8 mouse cellular contexts compared by ENCODE assay signal in the genomic region with DNA sequence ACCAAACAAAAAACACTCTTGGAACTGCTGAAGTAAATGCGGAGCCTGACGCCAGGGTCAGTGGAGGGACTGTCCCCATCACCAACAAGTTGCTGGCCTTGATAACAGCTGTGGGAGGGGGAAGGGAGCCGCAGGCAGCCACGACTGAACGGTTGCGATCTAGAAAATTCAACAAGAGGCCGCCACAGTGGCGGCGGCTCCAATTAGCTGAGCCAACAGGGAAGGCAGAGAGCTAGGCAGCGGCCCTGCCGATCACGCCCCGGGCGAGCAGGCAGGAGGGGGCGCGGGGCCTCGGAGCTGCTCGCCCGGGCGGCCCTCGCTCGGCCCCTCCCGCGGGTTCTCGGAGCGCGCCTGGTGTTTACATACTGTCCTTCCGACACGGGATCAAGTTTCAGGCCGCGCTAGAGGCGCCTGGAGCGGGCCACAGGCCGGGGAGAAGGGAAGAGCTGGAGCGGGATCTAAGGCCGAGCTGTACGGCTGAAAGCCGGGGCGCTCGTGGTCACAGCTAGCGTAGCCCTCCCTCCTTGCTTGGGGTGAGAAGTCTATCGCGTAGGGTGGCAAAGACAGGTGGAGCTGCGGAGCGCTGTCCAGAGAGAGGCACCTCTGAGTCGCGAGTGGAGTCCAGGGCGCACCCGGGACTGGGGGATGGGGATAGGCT. TPM values are rescaled to one million over a fixed set of nuclear protein-coding genes. Genes with fewer than 3 reads are reported as not detected.
DNase-seq lines count a peak whose midpoint lies in the region; ATAC-seq and TF ChIP-seq lines count a peak whose summit lies in the region.

No protein-coding gene starts in this region.

- H3K9me3 ChIP-seq in embryonic facial prominence, embryonic 10.5 days: no peaks in the 10 kb centered on the region
- H3K9me3 ChIP-seq in heart, embryonic 14.5 days (ENCODE audit: control insufficient read depth, low read length): no peaks in the 10 kb centered on the region
- H3K9me3 ChIP-seq in limb, embryonic 11.5 days (ENCODE audit: control insufficient read depth, low read length): no peaks in the 10 kb centered on the region
- H3K9me3 ChIP-seq in midbrain, embryonic 16.5 days (replicated peaks; ENCODE audit: control insufficient read depth, low read length, poor library complexity, severe bottlenecking): no peaks in the 10 kb centered on the region

- H3K27ac ChIP-seq in left cerebral cortex, adult 2 months: no peak overlapping the region
- peak overlapping the region; percentile 87 for H3K27ac ChIP-seq in embryonic facial prominence, embryonic 10.5 days (replicated peaks)
- peak overlapping the region; percentile 76 to 78 for H3K27ac ChIP-seq in heart, embryonic 14.5 days (replicated peaks in 1 of 2; ENCODE audit: control insufficient read depth in 1 of 2, insufficient read depth in 1 of 2, low read depth in 2 of 2, low read length in 2 of 2)
- H3K27ac ChIP-seq in limb, embryonic 11.5 days (replicated peaks; ENCODE audit: low read depth, low read length): peak overlapping the region; percentile 76
- H3K27ac ChIP-seq in midbrain, embryonic 16.5 days (ENCODE audit: low read length): no peak overlapping the region

- 2% methylated on average over 49 of the region's 49 CpGs for WGBS in embryonic facial prominence, embryonic 10.5 days
- WGBS in heart, embryonic 14.5 days: 2% methylated on average over 48 of the region's 49 CpGs
- WGBS in limb, embryonic 11.5 days: under 1% methylated on average over 38 of the region's 49 CpGs
- 2% methylated on average over 48 of the region's 49 CpGs for WGBS in midbrain, embryonic 16.5 days

- no peak for TF ChIP-seq CTCF in left cerebral cortex, adult 2 months (IDR thresholded peaks at IDR 0.05)

- H3K4me3 ChIP-seq in left cerebral cortex, adult 2 months: peak overlapping the region; percentile 26; the same call in 1 of the 2 replicates
- H3K4me3 ChIP-seq in embryonic facial prominence, embryonic 10.5 days: peak overlapping the region; percentile 55
- H3K4me3 ChIP-seq in heart, embryonic 14.5 days (ENCODE audit: control insufficient read depth in 1 of 2, insufficient read depth in 1 of 2, low read depth in 1 of 2, low read length in 2 of 2): peak overlapping the region; percentile 30 to 31
- H3K4me3 ChIP-seq in limb, embryonic 11.5 days (ENCODE audit: low read depth, low read length): peak overlapping the region; percentile 20
- peak overlapping the region; percentile 27 for H3K4me3 ChIP-seq in midbrain, embryonic 16.5 days (ENCODE audit: low read depth, low read length)

- peak overlapping the region; percentile 69 for H3K9ac ChIP-seq in heart, embryonic 14.5 days (ENCODE audit: low read length)
- H3K9ac ChIP-seq in limb, embryonic 11.5 days (ENCODE audit: low read length): peak overlapping the region; percentile 12; the same call in 1 of the 2 replicates
- peak overlapping the region; percentile 50 for H3K9ac ChIP-seq in midbrain, embryonic 16.5 days (ENCODE audit: low read depth, low read length)

- H3K4me1 ChIP-seq in embryonic facial prominence, embryonic 10.5 days: peaks cover 80% of the 10 kb centered on the region
- H3K4me1 ChIP-seq in heart, embryonic 14.5 days (ENCODE audit: control insufficient read depth in 2 of 2, insufficient read depth in 2 of 2, low read length in 2 of 2): peaks cover 18 to 25% of the 10 kb centered on the region in 2 experiments
- H3K4me1 ChIP-seq in limb, embryonic 11.5 days (ENCODE audit: control insufficient read depth, insufficient read depth, low read length): peaks cover 44% of the 10 kb centered on the region
- peaks cover 8% of the 10 kb centered on the region for H3K4me1 ChIP-seq in midbrain, embryonic 16.5 days (ENCODE audit: control insufficient read depth, insufficient read depth, low read length)

- H3K4me2 ChIP-seq in heart, embryonic 14.5 days (ENCODE audit: low read length): peak overlapping the region; percentile 78
- peak overlapping the region; percentile 68 for H3K4me2 ChIP-seq in limb, embryonic 11.5 days (ENCODE audit: low read depth, severe bottlenecking)
- H3K4me2 ChIP-seq in midbrain, embryonic 16.5 days (ENCODE audit: low read length): peak overlapping the region; percentile 75

- no peaks in the 10 kb centered on the region for H3K36me3 ChIP-seq in embryonic facial prominence, embryonic 10.5 days (replicated peaks)
- no peaks in the 10 kb centered on the region for H3K36me3 ChIP-seq in heart, embryonic 14.5 days (ENCODE audit: control insufficient read depth, insufficient read depth, low read length)
- H3K36me3 ChIP-seq in limb, embryonic 11.5 days (ENCODE audit: control insufficient read depth, insufficient read depth, low read length): no peaks in the 10 kb centered on the region
- no peaks in the 10 kb centered on the region for H3K36me3 ChIP-seq in midbrain, embryonic 16.5 days (ENCODE audit: control insufficient read depth, insufficient read depth, low read length)

- ATAC-seq in heart, embryonic 14.5 days (ENCODE audit: insufficient number of reproducible peaks, insufficient read depth, low FRiP score, low read depth): 0 out of 2 replicates have a peak, but pooled peaks have one; percentile 9
- peak; percentile 54 for ATAC-seq in limb, embryonic 11.5 days (ENCODE audit: insufficient number of reproducible peaks, low FRiP score, low TSS enrichment, low read depth)
- ATAC-seq in midbrain, embryonic 16.5 days: no peak
- ATAC-seq in erythroblast, adult 5-6 weeks (replicated peaks; ENCODE audit: low FRiP score, poor library complexity, severe bottlenecking): no peak
- no peak for ATAC-seq in inflammation-experienced regulatory T-cells, adult 6 months

- peak in 1 of 2 experiments; percentile 12 for DNase-seq in left cerebral cortex, adult 2 months (ENCODE audit: extremely low spot score in 1 of 2, low spot score in 2 of 2)
- DNase-seq in left cerebral cortex, postnatal 36 days (ENCODE audit: low spot score in 2 of 2): no peak
- DNase-seq in embryonic facial prominence, embryonic 10.5 days (ENCODE audit: low spot score): peak; percentile 88
- DNase-seq in limb, embryonic 11.5 days (ENCODE audit: low spot score): peak; percentile 80

- peaks cover 100% of the 10 kb centered on the region for H3K27me3 ChIP-seq in embryonic facial prominence, embryonic 10.5 days (replicated peaks; ENCODE audit: low read depth, poor library complexity, severe bottlenecking)
- H3K27me3 ChIP-seq in heart, embryonic 14.5 days (ENCODE audit: control insufficient read depth, insufficient read depth, low read length): peaks cover 43% of the 10 kb centered on the region
- peaks cover 77% of the 10 kb centered on the region for H3K27me3 ChIP-seq in limb, embryonic 11.5 days (ENCODE audit: control insufficient read depth, insufficient read depth, low read length)
- peaks cover 48% of the 10 kb centered on the region for H3K27me3 ChIP-seq in midbrain, embryonic 16.5 days (ENCODE audit: control insufficient read depth, insufficient read depth, low read depth, low read length)

- intact Hi-C loops in left cerebral cortex, adult 2 months (cut with DNase I): no loop called here
- intact Hi-C loops in left cerebral cortex, postnatal 36 days (cut with DNase I): no loop called here

RNA-seq across cellular contexts. Expression of a gene that starts 26.8 kb away (rescaled TPM):
- 10 to 100 TPM; 33.4 to 38.0 TPM for total RNA-seq in left cerebral cortex, adult 2 months (2021)
- 10 to 100 TPM; 24.9 to 32.1 TPM for total RNA-seq in left cerebral cortex, postnatal 36 days (2021)
- 23.7 and 26.3 TPM in 2 replicates for polyA plus RNA-seq in embryonic facial prominence, embryonic 10.5 days (2016; fragmentation: Nextera tagmentation; extraction: Ambion mirVana)
- 17.0 and 17.7 TPM in 2 replicates for polyA plus RNA-seq in heart, embryonic 14.5 days (2014; fragmentation: Nextera tagmentation; extraction: Ambion mirVana)
- polyA plus RNA-seq in limb, embryonic 11.5 days (2014; fragmentation: Nextera tagmentation; extraction: Ambion mirVana): 26.6 and 30.5 TPM in 2 replicates
- 14.7 and 16.8 TPM in 2 replicates for polyA plus RNA-seq in midbrain, embryonic 16.5 days (2015; fragmentation: Nextera tagmentation; extraction: Ambion mirVana)
- total RNA-seq in erythroblast, adult 5-6 weeks (2015; ENCODE audit: low replicate concordance): 11.0 and 11.9 TPM in 2 replicates
- total RNA-seq in erythroblast, adult 5-6 weeks (2017; ENCODE audit: low replicate concordance): 8.7 and 9.8 TPM in 2 replicates
- polyA plus RNA-seq in inflammation-experienced regulatory T-cells, adult 6 months (2017; shearing (Covaris generic)): 10 to 100 TPM; 15.1 to 28.3 (median 23.8) TPM

Comparison
In these comparisons a context has a peak if more than half of its experiments do, and no peak if none do; other contexts are left out.
1. DNase-seq: peak in embryonic facial prominence, embryonic 10.5 days (single experiment) and limb, embryonic 11.5 days (single experiment); none in left cerebral cortex, postnatal 36 days (0 of 2).
2. H3K27ac ChIP-seq: peak in embryonic facial prominence, embryonic 10.5 days (single experiment), heart, embryonic 14.5 days (2 of 2) and limb, embryonic 11.5 days (single experiment); none in left cerebral cortex, adult 2 months (single experiment) and midbrain, embryonic 16.5 days (single experiment).
3. ATAC-seq: peak in heart, embryonic 14.5 days (single experiment) and limb, embryonic 11.5 days (single experiment); none in midbrain, embryonic 16.5 days (single experiment), erythroblast, adult 5-6 weeks (single experiment) and inflammation-experienced regulatory T-cells, adult 6 months (single experiment).
4. H3K9ac ChIP-seq: peak in every context shown above with its lines; median percentile 69 in heart, embryonic 14.5 days; 50 in midbrain, embryonic 16.5 days; 12 in limb, embryonic 11.5 days.
5. Peak in every context shown above with its lines, with median percentiles within 50 percentile points of each other: H3K4me3 ChIP-seq and H3K4me2 ChIP-seq.